Mouse (Mus musculus): ENCODE measurements at regions not wholly inside any gene's neighbourhood (a gene's known extent, or its start where the extent isn't known, plus 50 kb on each side); places are given as distances from the start of the nearest gene placed in this dataset.
A peak's percentile ranks its signal among the peaks of the same experiment; 100 is the strongest.

DNA sequence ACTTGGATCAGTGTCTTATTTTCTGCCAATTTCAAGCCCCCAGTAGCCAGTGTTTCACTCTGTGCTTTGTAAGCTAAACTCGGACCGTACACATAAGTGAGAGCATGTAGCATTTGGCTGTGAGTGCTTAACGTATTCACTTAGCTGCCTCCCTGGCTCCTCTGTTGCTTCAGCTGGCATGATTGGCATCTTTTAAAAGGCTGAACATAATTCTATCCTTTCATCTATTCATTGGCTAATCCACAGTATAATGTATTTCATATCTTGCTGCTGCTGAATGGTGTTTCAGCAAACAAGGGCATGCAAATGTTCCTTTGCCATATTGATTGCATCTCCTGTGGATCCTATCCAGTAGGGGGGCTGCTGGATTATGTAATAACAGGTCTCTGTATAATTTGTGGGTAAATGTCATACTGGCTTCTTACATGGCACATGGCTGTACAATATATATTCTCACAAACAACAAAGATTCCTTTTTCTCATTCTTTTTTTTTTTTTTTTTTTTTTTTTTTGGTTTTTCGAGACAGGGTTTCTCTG lies 169.5 kb upstream of the Zc3h12c start:
- no peaks in the 10 kb centered on the region for H3K27me3 ChIP-seq
- no peak overlapping the region for H3K27ac ChIP-seq
- no peak overlapping the region for H3K4me3 ChIP-seq (replicated peaks)
- 0 out of 2 replicates have a peak, but pooled peaks have one; percentile 48 for ATAC-seq
- H3K9me3 ChIP-seq, result no peaks in the 10 kb centered on the region
- no peak overlapping the region for H3K4me2 ChIP-seq (replicated peaks)
- H3K9ac ChIP-seq (replicated peaks), result no peak overlapping the region
- 47% methylated on average over 4 of the region's 4 CpGs for WGBS
- no peaks in the 10 kb centered on the region for H3K36me3 ChIP-seq
- peaks cover 4% of the 10 kb centered on the region; the same call in 1 of the 2 replicates for H3K4me1 ChIP-seq (replicated peaks)

- no peak overlapping the region for H3K27ac ChIP-seq
- H3K9ac ChIP-seq (replicated peaks), result no peak overlapping the region
- H3K4me3 ChIP-seq (replicated peaks), result no peak overlapping the region
- H3K4me2 ChIP-seq (replicated peaks), result no peak overlapping the region
- no peaks in the 10 kb centered on the region for H3K36me3 ChIP-seq
- no peaks in the 10 kb centered on the region for H3K9me3 ChIP-seq
- peaks cover 4% of the 10 kb centered on the region; the same call in 1 of the 2 replicates for H3K4me1 ChIP-seq (replicated peaks)
- no peaks in the 10 kb centered on the region for H3K27me3 ChIP-seq
- no peak for ATAC-seq
- 95% methylated on average over 3 of the region's 3 CpGs for WGBS
These were observed 166.4 kb upstream of the Zc3h12c start for GRCm38 (mm10) chr9:52334767-52335166.

DNA sequence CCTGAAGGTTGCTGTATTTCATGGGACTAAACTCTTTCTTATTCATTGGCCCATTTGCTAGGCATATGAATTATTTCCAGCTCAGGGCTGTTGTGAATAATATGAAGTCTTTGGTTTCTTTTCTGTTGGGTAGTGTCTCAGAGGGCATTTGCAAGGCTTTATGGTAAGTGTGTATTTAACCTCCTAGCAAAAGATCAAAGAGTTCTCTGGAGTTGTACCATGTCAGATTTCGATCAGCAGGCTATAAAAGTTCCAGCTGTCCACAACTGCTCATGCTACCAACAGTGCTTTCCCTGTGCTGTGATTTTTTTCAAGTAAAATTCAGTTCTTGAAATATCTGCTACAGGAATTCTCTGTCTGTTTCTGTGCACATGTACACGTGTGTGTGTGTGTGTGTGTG lies 165.5 kb upstream of the Zc3h12c start:
- peaks cover 4% of the 10 kb centered on the region; the same call in 1 of the 2 replicates for H3K4me1 ChIP-seq (replicated peaks)
- H3K36me3 ChIP-seq, result no peaks in the 10 kb centered on the region
- 55% methylated on average over 2 of the region's 2 CpGs for WGBS
- H3K27me3 ChIP-seq, result no peaks in the 10 kb centered on the region
- no peaks in the 10 kb centered on the region for H3K9me3 ChIP-seq
- ATAC-seq, result no peak
- H3K27ac ChIP-seq, result no peak overlapping the region
- no peak overlapping the region for H3K4me3 ChIP-seq (replicated peaks)
- no peak overlapping the region for H3K9ac ChIP-seq (replicated peaks)
- no peak overlapping the region for H3K4me2 ChIP-seq (replicated peaks)

- H3K4me2 ChIP-seq (replicated peaks), result no peak overlapping the region
- no peak overlapping the region for H3K27ac ChIP-seq
- H3K9me3 ChIP-seq, result no peaks in the 10 kb centered on the region
- no peak for ATAC-seq
- H3K36me3 ChIP-seq, result no peaks in the 10 kb centered on the region
- 72% methylated on average over 1 of the region's 1 CpGs for WGBS
- no peaks in the 10 kb centered on the region for H3K27me3 ChIP-seq
- no peak overlapping the region for H3K4me3 ChIP-seq (replicated peaks)
- no peak overlapping the region for H3K9ac ChIP-seq (replicated peaks)
- no peaks in the 10 kb centered on the region for H3K4me1 ChIP-seq (replicated peaks)
These were observed 163.4 kb upstream of the Zc3h12c start for GRCm38 (mm10) chr9:52331748-52332147.

GRCm38 (mm10) chr9:52330652-52331051 lies 162.3 kb upstream of the Zc3h12c start:
- no peak for ATAC-seq
- Histone ChIP-seq H3K36me3 (no peaks in the 10 kb centered on the region), H3K9ac (replicated peaks) (no peak overlapping the region), H3K27me3 (no peaks in the 10 kb centered on the region), H3K9me3 (no peaks in the 10 kb centered on the region), H3K4me1 (replicated peaks) (no peaks in the 10 kb centered on the region), H3K4me2 (replicated peaks) (no peak overlapping the region), H3K4me3 (replicated peaks) (no peak overlapping the region), H3K27ac (no peak overlapping the region)
- 88% methylated on average over 3 of the region's 3 CpGs for WGBS

- H3K4me2 ChIP-seq (replicated peaks), result no peak overlapping the region
- no peak overlapping the region for H3K9ac ChIP-seq (replicated peaks)
- no peaks in the 10 kb centered on the region for H3K9me3 ChIP-seq
- no peaks in the 10 kb centered on the region for H3K4me1 ChIP-seq (replicated peaks)
- H3K36me3 ChIP-seq, result no peaks in the 10 kb centered on the region
- no peak overlapping the region for H3K27ac ChIP-seq
- no peak overlapping the region for H3K4me3 ChIP-seq (replicated peaks)
- WGBS, result 90% methylated on average over 2 of the region's 2 CpGs
- no peak for ATAC-seq
- no peaks in the 10 kb centered on the region for H3K27me3 ChIP-seq
These were observed 156.0 kb upstream of the Zc3h12c start for GRCm38 (mm10) chr9:52324347-52324746.

DNA sequence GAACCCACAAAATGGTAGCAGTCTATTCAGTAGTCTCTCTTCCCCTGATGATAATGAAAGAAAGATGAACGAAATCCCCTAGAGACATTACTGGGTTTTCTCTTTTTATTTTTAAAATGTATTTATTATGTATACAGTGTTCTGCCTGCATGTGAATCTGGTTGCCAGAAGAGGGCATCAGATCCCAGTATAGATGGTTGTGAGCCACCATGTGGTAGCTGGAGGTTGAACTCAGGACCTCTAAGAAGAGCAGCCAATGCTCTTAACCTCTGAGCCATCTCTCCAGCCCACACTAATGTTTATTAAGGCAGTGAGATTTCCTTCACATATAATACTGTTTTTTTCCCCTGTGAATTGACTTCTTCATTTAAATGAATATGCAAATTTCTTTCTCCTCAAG lies 155.4 kb upstream of the Zc3h12c start:
- Histone ChIP-seq H3K9ac (replicated peaks) (no peak overlapping the region), H3K27me3 (no peaks in the 10 kb centered on the region), H3K4me3 (replicated peaks) (no peak overlapping the region), H3K4me1 (replicated peaks) (no peaks in the 10 kb centered on the region), H3K9me3 (no peaks in the 10 kb centered on the region), H3K4me2 (replicated peaks) (no peak overlapping the region), H3K27ac (no peak overlapping the region), H3K36me3 (no peaks in the 10 kb centered on the region)
- 72% methylated on average over 1 of the region's 1 CpGs for WGBS
- ATAC-seq, result no peak

- Histone ChIP-seq H3K36me3 (no peaks in the 10 kb centered on the region), H3K27me3 (no peaks in the 10 kb centered on the region), H3K4me1 (replicated peaks) (no peaks in the 10 kb centered on the region), H3K9me3 (no peaks in the 10 kb centered on the region), H3K4me3 (replicated peaks) (no peak overlapping the region), H3K4me2 (replicated peaks) (no peak overlapping the region), H3K27ac (no peak overlapping the region), H3K9ac (replicated peaks) (no peak overlapping the region)
- WGBS, result 76% methylated on average over 6 of the region's 6 CpGs
- ATAC-seq, result no peak
These were observed 154.9 kb upstream of the Zc3h12c start for GRCm38 (mm10) chr9:52323226-52323625.

DNA sequence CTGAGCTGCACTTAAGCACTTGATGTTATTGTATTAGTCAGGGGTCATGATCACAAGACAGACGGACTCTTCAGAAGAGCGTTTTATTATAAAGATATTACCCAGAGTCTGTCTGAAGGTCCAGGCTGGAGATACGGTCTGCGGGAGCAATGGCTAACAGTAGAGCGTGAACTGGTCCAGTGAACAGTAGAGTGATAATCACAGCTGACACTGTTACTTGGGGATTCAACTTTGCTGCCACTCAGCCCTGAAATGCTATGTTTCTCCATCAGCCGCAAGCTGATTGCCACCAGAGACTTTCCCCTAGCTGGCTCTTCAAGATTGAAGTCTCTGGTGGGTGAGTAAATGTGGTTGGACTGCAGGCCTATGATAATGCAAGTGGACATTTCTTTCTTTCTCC lies 133.1 kb upstream of the Zc3h12c start:
- H3K9ac ChIP-seq (replicated peaks), result no peak overlapping the region
- ATAC-seq, result no peak
- H3K27me3 ChIP-seq, result no peaks in the 10 kb centered on the region
- 88% methylated on average over 6 of the region's 6 CpGs for WGBS
- no peak overlapping the region for H3K4me2 ChIP-seq (replicated peaks)
- H3K4me1 ChIP-seq (replicated peaks), result no peaks in the 10 kb centered on the region
- H3K36me3 ChIP-seq, result no peaks in the 10 kb centered on the region
- no peak overlapping the region for H3K4me3 ChIP-seq (replicated peaks)
- H3K9me3 ChIP-seq, result no peaks in the 10 kb centered on the region
- H3K27ac ChIP-seq, result no peak overlapping the region

- Histone ChIP-seq H3K36me3 (no peaks in the 10 kb centered on the region), H3K4me2 (replicated peaks) (no peak overlapping the region), H3K4me3 (replicated peaks) (no peak overlapping the region), H3K9ac (replicated peaks) (no peak overlapping the region), H3K9me3 (no peaks in the 10 kb centered on the region), H3K4me1 (replicated peaks) (no peaks in the 10 kb centered on the region), H3K27ac (no peak overlapping the region), H3K27me3 (no peaks in the 10 kb centered on the region)
- WGBS, result 18% methylated on average over 6 of the region's 6 CpGs
- ATAC-seq, result peak; percentile 68; the same call in 1 of the 2 replicates
These were observed 130.0 kb upstream of the Zc3h12c start for GRCm38 (mm10) chr9:52298329-52298728.

DNA sequence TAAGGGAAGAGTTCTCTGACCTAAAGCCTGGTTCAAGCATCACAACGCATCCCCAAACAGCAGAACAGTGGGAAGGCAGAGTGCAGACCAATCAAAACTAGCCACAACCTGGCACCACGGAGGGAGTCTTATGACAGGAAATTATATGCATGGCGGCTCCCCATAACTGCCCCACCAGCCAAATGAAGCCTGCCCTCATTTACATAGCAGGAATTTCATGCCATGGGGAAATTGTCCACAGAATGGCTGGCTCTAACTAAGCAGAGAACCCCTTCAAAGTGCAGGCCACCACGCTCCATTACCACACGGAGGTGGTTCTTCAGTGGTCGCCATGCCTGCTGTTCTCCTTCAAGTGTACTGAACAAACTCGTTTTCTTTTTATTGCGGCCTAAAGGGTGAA lies 126.3 kb upstream of the Zc3h12c start:
- H3K36me3 ChIP-seq, result no peaks in the 10 kb centered on the region
- ATAC-seq, result no peak
- H3K4me2 ChIP-seq (replicated peaks), result no peak overlapping the region
- no peaks in the 10 kb centered on the region for H3K27me3 ChIP-seq
- no peak overlapping the region for H3K4me3 ChIP-seq (replicated peaks)
- no peak overlapping the region for H3K27ac ChIP-seq
- no peak overlapping the region for H3K9ac ChIP-seq (replicated peaks)
- no peaks in the 10 kb centered on the region for H3K4me1 ChIP-seq (replicated peaks)
- no peaks in the 10 kb centered on the region for H3K9me3 ChIP-seq
- 75% methylated on average over 8 of the region's 8 CpGs for WGBS

DNA sequence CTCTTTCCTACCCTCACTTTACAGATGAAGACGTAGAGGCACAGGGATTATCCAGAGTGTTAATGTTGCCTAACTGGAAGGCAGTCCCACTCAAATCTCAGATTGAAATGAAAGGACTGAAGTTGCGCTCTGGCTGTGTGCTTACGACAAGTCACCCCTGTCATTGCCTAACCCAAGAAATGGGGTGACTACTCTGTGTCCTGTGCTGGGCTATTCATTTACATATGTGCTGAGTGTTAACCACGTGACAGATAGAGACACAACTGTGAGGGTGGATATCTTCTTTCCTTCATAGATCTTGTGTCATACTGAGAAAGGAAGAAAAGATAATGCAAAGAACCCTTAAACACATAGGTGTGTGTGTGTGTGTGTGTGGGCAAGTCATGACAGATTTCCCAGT lies 120.7 kb upstream of the Zc3h12c start:
- Histone ChIP-seq H3K27ac (no peak overlapping the region), H3K4me3 (replicated peaks) (no peak overlapping the region), H3K4me1 (replicated peaks) (peaks cover 11% of the 10 kb centered on the region), H3K9me3 (no peaks in the 10 kb centered on the region), H3K4me2 (replicated peaks) (no peak overlapping the region), H3K9ac (replicated peaks) (no peak overlapping the region), H3K36me3 (no peaks in the 10 kb centered on the region), H3K27me3 (no peaks in the 10 kb centered on the region)
- WGBS, result 78% methylated on average over 4 of the region's 4 CpGs
- ATAC-seq, result no peak

DNA sequence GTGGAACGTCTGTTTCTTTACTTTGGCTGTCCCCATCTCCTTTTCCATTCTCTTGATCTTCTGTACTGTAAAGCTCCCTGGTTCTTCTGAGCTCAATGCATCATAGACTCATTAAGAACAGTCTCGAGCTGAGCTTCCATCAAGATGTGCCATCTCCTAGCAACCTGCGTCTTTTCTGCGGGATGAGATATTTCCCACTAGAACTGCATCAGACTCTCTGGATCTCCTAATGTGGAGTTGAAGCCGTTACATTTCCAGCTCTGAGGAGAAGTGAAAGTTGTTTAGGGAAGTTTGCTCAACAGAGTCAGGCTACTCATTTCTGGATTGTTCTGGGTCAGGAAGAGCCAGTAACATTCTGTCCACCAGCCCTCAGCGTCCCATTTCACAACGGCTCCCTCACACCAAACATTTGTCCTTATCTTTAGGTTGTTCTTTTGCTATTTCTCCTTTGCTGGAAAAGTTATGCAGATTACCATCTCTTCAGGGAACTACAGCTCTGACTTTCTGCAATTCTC lies 119.4 kb upstream of the Zc3h12c start:
- ATAC-seq, result no peak
- Histone ChIP-seq H3K36me3 (no peaks in the 10 kb centered on the region), H3K4me1 (replicated peaks) (peaks cover 19% of the 10 kb centered on the region), H3K9me3 (no peaks in the 10 kb centered on the region), H3K4me3 (replicated peaks) (no peak overlapping the region), H3K27ac (no peak overlapping the region), H3K4me2 (replicated peaks) (no peak overlapping the region), H3K27me3 (no peaks in the 10 kb centered on the region), H3K9ac (replicated peaks) (no peak overlapping the region)
- WGBS, result 74% methylated on average over 7 of the region's 7 CpGs
